Mouse (Mus musculus) B cell, adult 2 months (primary cell): ENCODE measurements around the gene Htr1d.
A peak's percentile ranks its signal among the peaks of the same experiment; 100 is the strongest.

Experiments used
- DNase-seq, 2 experiments: peaks; one replicate each; pipeline ENCODE4 v3.0.0; 2022

The Htr1d gene

DNA sequence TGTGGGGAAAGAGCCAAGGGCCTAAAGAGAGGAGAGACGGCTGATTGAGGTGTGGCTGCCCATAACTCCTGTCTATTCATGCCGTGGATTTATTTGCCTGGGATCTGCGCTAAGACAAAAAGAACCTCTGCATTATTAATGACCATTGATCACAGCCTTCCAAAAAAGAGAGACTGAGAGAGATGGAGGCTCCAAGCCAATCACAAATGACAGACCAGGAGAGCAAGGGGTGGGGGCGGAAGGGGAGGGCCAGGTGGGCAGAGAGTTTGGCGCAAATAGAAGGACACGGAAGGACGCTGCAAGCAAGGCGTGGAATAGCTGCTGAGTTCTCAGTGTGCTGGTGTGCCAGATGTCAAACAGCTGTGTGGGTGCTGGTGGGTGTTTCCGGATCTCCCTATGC is at the start of gene Htr1d:
Gene Htr1d, plus strand, starts transcription at position 301 of the 400 bp plus-strand sequence.
- DNase-seq = no peak

DNA sequence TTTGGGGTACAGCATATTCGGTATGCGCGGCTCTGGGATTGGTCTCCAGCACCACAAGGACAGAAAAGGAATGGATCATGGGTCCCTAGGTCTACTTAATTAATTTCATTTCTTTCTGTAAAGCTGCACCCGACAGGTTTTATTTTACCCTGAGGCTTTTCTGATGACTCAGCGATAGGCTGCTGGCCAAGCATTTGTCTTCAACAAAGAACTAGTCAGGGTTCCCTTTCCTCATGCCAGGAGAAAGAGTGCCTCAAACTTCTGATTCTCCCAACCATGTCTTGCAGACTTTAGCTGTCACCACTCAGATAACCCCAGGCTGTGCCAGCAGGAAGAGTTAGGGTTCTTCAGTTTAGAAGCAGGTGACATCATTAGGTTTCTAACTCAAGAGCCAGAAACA is 46.3 kb upstream of the Htr1d start:
- DNase-seq = no peak

DNA sequence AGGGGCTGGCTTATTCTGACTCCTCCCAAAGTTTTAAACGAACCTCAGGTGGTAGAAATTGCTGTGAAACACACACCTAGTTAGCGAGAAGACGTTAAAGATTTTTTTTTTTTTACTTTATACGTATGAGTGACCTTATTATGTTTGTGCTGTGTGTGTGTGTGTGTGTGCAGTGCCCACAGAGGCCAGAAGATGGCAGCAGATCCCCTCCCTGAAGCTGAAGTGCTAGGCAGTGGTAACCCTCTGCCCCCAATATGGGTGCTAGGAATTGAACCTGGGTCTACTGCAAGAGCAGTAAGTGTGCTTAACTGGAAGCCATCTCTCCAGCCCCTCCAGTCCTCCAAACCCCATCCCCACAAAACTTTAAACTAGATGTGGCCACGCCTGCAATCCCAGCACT is 40.3 kb upstream of the Htr1d start:
- no peak for DNase-seq

DNA sequence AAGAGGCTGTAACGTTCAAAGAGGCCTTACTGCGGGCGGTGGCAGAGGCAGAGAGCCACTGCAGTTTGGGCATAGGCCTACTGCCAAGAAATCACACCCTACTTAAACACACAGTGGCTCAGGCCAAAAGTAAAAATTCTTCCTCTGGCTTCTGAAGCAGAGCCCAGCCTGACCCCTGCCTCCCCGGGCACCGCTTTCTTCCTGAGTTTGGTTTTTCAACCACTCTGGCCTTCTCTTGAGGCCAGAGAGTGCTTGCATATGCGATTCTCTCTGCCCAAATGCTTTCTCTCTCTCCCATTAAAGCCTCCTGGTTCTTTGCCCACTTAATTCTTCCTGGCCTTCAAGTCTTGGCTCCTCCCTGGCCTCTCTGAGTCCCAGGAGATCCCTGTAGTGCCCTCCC is 39.5 kb upstream of the Htr1d start:
- DNase-seq = no peak

DNA sequence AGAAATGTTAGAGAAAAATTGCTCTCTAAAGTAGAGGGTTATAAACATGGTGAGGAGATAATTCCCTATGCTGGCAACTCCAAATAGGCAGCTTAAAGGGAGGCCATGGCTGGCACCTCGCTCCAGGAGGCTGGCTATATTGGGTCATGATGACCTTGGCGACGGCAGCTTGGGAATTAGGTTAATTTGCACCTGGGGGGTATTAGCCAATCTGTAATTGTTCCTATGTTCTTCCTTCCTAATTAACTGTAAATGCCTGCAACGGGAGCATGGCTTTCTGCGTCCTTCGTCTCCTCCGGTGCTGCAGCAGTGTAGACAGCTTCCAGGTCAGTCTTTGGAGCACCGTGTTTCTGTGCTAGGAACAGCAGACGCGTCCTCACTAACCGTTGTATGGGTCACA is 36.1 kb upstream of the Htr1d start:
- DNase-seq = no peak

DNA sequence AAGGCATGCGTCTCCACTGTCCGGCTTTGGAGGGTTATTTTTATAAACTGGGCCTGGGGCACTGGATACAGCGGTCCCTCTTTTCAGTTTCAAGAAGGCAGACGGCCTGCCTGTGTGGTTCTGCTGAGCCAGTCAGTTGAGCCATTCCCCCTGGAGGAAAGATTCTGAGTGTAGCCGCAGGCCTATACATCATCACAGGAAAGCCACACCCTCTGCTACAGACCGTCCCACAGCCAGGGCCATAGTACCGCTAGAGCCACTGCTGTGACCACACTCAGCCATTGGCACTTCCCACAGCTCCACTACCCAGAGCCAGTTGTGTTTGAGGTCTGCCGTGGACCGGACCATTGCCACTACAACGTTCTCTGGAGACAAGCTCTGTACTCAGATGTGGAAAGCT is 21.5 kb upstream of the Htr1d start:
- no peak for DNase-seq

- no peak for DNase-seq
Observed at GRCm38 (mm10) chr4:136407831-136408230, 15.5 kb upstream of the Htr1d start.

DNA sequence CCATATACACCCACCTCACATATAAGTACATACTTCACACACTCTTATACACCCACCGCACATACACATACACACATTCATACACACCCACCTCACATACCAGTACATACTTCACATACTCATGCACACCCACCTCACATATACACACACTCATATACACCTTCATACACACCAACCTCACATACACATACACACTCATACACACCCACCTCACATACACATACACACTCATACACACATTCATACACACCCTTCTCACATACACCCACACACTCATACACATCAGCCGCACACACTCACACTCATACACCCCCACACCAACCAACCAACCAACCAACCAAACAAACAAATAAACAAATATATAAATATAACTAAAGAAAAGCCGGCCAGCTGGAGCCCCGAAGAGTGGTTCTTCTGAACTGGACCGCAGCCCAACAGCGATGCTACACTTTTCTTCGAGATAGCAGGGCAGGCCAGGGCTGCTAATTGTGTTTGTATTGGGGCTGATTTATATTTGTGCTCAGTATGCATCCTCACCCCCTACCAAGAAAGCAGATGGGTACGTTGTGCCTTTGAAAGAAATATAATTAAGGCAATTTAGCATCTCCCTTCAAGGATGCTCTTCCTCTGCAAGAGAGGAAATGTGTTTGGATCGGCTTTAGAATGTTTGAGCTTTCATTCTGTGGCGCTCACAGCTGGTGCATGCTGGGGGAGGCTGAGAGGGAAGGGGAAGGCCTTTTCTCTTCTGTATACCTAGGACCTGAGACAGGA is 11.1 kb upstream of the Htr1d start:
- DNase-seq = no peak

DNA sequence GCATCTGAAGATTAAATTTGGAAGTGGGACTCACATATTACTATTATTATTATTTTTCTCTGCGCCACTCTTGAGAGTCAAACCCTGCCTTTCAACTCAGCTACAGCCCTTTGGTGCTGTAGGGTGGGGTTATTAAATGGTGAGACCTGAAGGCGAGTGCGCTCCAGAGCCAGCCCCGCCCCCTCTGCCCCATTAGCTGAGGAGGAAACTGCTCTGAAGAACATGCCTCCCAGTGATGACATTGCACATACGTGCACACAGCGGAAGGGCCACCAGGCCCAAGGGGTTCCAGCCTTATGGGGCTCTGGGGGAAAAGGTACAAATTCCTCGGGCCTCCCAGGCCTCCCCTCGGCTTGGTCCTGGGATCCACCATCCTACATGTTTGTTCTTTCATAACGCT is 7.8 kb upstream of the Htr1d start:
- DNase-seq = no peak

GRCm38 (mm10) chr4:136418962-136419361 is 4.4 kb upstream of the Htr1d start:
- no peak for DNase-seq

GRCm38 (mm10) chr4:136419386-136419785 is 3.9 kb upstream of the Htr1d start:
- DNase-seq = no peak

DNA sequence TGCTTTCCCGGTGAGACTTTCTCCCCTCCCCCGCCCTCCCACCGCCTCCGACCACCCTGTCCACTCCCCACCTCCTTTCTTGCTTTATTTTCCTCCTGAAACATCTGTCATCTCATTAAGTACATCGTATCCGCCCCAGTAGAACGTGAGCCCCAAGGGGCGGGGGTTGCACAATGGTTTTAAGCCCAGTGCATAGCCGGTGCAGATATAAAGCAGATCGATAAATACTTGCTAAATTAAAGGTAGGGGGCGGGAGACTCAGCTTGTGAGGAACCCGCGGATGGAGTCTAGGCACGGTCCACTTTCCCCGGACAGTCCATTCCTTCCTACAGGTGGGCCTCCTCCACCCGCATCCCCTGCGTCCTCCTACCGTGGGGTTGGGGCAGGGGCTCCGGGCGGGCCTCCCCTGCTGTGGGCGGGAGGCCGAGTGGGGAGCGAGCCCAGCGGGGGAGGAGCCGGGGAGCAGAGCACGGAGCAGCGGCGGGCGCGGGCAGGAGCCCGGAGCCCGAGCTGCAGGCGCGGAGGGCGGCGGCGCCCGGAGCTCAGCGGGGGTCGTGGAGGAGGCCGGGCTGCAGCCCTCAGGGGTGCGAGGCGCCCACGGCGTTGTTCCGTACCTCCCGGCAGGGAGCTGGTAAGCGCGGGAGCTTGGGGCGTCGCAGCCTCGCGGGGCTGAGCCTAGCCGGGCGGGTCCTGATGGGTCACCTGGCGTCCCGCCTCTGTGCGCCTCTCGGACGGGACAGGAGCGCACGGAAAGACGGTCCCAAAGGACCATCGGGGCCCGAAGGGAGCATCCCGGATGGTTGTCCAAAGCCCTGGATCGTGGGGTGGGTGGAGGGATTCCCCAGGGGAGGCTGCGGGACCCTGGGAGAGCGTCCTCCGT is 1.0 kb downstream of the Htr1d start:
- peak; percentile 3 to 4 for DNase-seq

- peak; percentile 26 to 27 for DNase-seq
Observed at GRCm38 (mm10) chr4:136425000-136425288, 1.6 kb downstream of the Htr1d start.

DNA sequence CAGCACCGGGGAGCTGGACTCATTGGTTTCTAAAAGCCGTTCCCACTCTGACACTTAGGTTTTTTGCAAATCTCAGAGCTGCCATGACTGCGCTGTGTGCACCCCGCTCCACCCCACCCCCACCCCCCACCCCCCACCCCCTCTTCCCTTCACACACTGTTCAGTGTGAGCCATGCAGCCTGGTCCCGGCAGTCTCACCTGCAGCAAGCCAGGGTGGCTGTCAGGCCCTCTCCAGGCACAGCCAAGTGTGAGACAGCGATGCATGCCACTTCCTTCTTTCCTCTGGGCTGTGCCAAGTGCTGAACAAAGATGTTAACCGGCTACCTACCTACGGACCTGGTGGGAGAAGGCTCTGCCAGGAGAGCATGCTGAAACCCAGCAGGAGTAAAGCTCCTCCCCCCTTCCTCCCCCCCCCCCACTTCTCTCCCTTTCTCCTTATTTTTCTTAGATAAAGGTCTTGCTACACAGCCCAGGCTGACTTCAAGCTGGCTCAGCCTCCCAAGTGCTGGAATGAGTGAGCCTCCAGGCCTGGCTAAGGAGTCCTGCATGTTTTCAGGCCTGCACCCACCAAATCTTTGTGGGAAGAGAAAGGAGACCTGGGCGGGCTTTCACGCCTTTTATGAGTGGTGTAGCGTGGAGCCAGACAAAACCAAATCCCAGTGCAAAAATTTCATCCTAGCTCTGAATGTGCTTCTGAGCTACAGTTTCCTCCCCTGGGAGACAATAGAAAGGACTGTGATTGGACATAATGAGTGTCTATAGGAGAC is 7.5 kb downstream of the Htr1d start:
- no peak for DNase-seq

DNA sequence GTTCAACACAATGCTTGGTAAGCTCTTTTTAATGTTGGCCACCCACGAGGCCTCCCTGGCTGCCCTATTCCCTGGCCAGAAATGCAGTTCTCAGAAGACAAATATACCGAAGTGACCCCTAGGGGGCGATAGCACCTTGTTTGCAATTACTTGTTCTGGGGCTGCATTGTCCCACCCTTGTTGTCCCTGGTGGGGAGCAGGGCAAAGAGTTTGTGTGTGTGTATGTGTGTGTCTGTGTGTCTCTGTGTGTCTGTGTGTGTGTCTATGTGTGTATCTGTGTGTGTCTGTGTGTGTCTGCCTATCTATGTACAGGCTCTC is 8.0 kb downstream of the Htr1d start:
- DNase-seq = peak; percentile 68 to 73

DNA sequence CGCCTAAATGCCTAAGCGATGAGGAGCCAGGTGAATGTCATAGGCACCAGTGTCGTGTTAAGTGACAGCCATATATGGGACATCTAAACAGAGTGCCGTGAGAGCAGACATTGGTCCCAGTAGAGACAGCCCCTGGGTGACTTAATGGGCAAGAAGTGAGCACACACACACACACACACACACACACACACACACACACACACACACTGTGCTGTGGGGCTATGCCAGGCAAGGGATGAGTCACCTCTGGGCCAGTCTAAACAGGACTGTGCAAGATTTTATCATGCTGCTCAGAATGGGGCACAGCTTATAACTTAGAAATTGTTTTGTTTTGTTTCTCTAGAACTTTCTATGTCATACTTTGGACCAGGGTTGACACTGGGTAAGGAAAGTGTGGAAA is 10.7 kb downstream of the Htr1d start:
- DNase-seq = no peak

DNA sequence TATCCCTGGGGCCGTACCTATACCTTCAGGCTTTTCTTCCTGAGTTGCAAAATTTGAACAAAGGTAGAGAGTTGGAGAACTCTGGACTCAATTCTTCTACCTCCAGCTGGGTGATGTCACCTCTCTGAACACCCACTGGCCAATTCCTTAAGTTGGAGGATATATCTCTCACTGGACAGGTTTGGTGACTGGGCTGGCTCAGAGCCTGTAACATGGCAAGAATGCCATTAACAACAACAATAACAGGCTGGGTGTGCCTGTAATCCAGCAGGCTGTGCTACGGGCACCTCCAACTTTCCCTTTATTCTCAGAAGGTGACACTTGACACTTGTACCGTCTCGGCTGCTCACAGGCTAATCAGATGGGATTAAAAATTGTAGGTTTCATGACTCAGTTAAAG is 15.8 kb downstream of the Htr1d start:
- DNase-seq = no peak

- no peak for DNase-seq
Observed at GRCm38 (mm10) chr4:136441354-136442043, 18.2 kb downstream of the Htr1d start.

- no peak for DNase-seq
Observed at GRCm38 (mm10) chr4:136444561-136444960, 21.2 kb downstream of the Htr1d start.

- DNase-seq = no peak
Observed at GRCm38 (mm10) chr4:136449795-136450194, 26.5 kb downstream of the Htr1d start.

- DNase-seq = no peak
Observed at GRCm38 (mm10) chr4:136450271-136450670, 26.9 kb downstream of the Htr1d start.

- no peak for DNase-seq
Observed at GRCm38 (mm10) chr4:136451564-136451963, 28.2 kb downstream of the Htr1d start.

DNA sequence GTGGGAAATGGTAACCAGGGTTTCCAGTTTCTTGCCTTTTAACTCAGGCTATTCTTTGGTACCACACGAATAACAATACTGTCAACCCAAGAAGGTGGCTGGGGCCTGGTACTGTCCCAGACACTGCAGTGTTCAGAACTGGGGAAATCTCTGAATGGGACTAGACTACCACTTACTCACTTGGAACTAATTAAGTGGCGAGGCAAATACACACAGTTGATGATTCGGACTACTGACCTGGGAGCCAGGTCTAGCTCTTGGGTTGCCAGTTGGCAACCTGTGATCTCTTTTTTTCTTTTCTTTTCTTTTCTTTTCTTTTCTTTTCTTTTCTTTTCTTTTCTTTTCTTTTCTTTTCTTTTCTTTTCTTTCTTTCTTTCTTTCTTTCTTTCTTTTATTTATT is 29.0 kb downstream of the Htr1d start:
- DNase-seq = no peak
